Mouse (Mus musculus) kidney, embryonic 15.5 days (tissue): Measurements from ENCODE around the gene Rasa4. TPM values are rescaled to one million over a fixed set of nuclear protein-coding genes. Genes with fewer than 3 reads are reported as not detected.
"Not testable (repeated sequence)": the region's sequence is repeated elsewhere in the genome, so short reads cannot be mapped to it uniquely, and the experiment has no call there.

ENCODE experiments used
- ATAC-seq: fragments of 200-750 bp; cut with Nextera tagmentation; replicated peaks from 2 replicates; pipeline ENCODE4 v1.8.0; 2017; ENCODE audit warnings: moderate TSS enrichment; ENCODE audit not compliant: low FRiP score
- H3K27ac ChIP-seq: fragments of 300-500 bp; sonication (generic); 2 replicates; pipeline ENCODE4 v1.5.1; 2015; ENCODE audit warnings: mild to moderate bottlenecking, inconsistent platforms
- H3K27me3 ChIP-seq: fragments of 300-500 bp; sonication (generic); 2 replicates; pipeline ENCODE4 v1.6.1; 2015; ENCODE audit warnings: inconsistent platforms
- H3K36me3 ChIP-seq: fragments of 300-500 bp; sonication (generic); 2 replicates; pipeline ENCODE4 v1.6.1; 2015; ENCODE audit warnings: inconsistent platforms
- H3K4me1 ChIP-seq: fragments of 300-500 bp; sonication (generic); 2 replicates; pipeline ENCODE4 v1.6.1; 2015; ENCODE audit warnings: inconsistent platforms
- H3K4me2 ChIP-seq: fragments of 300-500 bp; sonication (generic); 2 replicates; pipeline ENCODE4 v1.6.1; 2015; ENCODE audit warnings: moderate library complexity, mild to moderate bottlenecking, inconsistent platforms
- H3K4me3 ChIP-seq: fragments of 300-500 bp; sonication (generic); replicated peaks from 2 replicates; pipeline ENCODE4 v1.5.1; 2015; ENCODE audit warnings: mild to moderate bottlenecking, inconsistent platforms
- H3K9ac ChIP-seq: fragments of 300-500 bp; sonication (generic); 2 replicates; pipeline ENCODE4 v1.6.1; 2015; ENCODE audit warnings: mild to moderate bottlenecking, inconsistent platforms
- H3K9me3 ChIP-seq: fragments of 300-500 bp; sonication (generic); replicated peaks from 2 replicates; pipeline ENCODE4 v1.6.1; 2016; ENCODE audit warnings: inconsistent platforms
- WGBS: fragments of 180-500 bp; shearing (Covaris S2); methylation state at CpG from one replicate; pipeline ENCODE4 v1.1.7; 2015; ENCODE audit warnings: mixed read lengths; 5-methylcytosine and 5-hydroxymethylcytosine counted together
- microRNA-seq: library from miRNA; unstranded; fragments of <30 nt; microRNA quantifications from one replicate; pipeline ENCODE4, GENCODE M21; 2016
- polyA plus RNA-seq: library from polyadenylated mRNA; unstranded; fragments of >200 nt; fragmentation: Nextera tagmentation; extraction: Ambion mirVana; gene quantifications from 2 replicates; pipeline ENCODE4 v1.2.1, GENCODE M21; 2015

Gene Rasa4
- polyA plus RNA-seq, 1 experiment from 2014 or later: 18.5 TPM

GRCm38 (mm10) chr5:136152365-136152764 lies 68.6 kb downstream of the Rasa4 start:
- ATAC-seq: no peak
- H3K4me3 ChIP-seq: no peak overlapping the region

GRCm38 (mm10) chr5:136155399-136155798 lies 71.7 kb downstream of the Rasa4 start:
- WGBS: 78% methylated on average over 5 of the region's 5 CpGs
- H3K4me3 ChIP-seq: no peak overlapping the region
- H3K9me3 ChIP-seq: no peaks in the 10 kb centered on the region
- H3K4me1 ChIP-seq: no peaks in the 10 kb centered on the region
- 0 out of 2 replicates have a peak, but pooled peaks cover 1% of the 10 kb centered on the region for H3K36me3 ChIP-seq
- H3K27me3 ChIP-seq: no peaks in the 10 kb centered on the region
- no peak overlapping the region for H3K4me2 ChIP-seq
- H3K27ac ChIP-seq: no peak overlapping the region
- no peak overlapping the region for H3K9ac ChIP-seq
- no peak for ATAC-seq

More at GRCm38 (mm10) chr5:136152365-136152764, 68.6 kb downstream of the Rasa4 start:
- 63% methylated on average over 8 of the region's 8 CpGs for WGBS
- no peak overlapping the region for H3K9ac ChIP-seq
- no peaks in the 10 kb centered on the region for H3K4me1 ChIP-seq
- H3K36me3 ChIP-seq: no peaks in the 10 kb centered on the region
- no peaks in the 10 kb centered on the region for H3K9me3 ChIP-seq
- no peaks in the 10 kb centered on the region for H3K27me3 ChIP-seq
- no peak overlapping the region for H3K4me2 ChIP-seq
- no peak overlapping the region for H3K27ac ChIP-seq

- H3K9ac ChIP-seq, H3K36me3 ChIP-seq, H3K9me3 ChIP-seq, H3K4me3 ChIP-seq, ATAC-seq, H3K27me3 ChIP-seq, H3K4me1 ChIP-seq, H3K4me2 ChIP-seq, H3K27ac ChIP-seq: not testable (repeated sequence)
- 90% methylated on average over 11 of the region's 12 CpGs for WGBS
Observed at GRCm38 (mm10) chr5:136160084-136160483, 76.4 kb downstream of the Rasa4 start.

Small RNAs within 50 kb of the gene (microRNA-seq; reads per million reads assigned to microRNA genes)
- 1.2 reads per million for gene Mir7035

Other genes with a start within 250 kb of the Rasa4 start
- 70.0 and 72.9 TPM in 2 replicates for gene Hspb1, start 196.0 kb upstream of the Rasa4 start, polyA plus RNA-seq
- 179 and 189 TPM in 2 replicates for gene Ywhag, start 149.3 kb upstream of the Rasa4 start, polyA plus RNA-seq
- gene Ssc4d, start 109.4 kb upstream of the Rasa4 start, polyA plus RNA-seq: 9.6 and 10.1 TPM in 2 replicates
- gene Zp3, start 103.8 kb upstream of the Rasa4 start, polyA plus RNA-seq: 0.30 TPM in 1 of 2 replicates, not detected in the other
- gene Dtx2, start 89.1 kb upstream of the Rasa4 start, polyA plus RNA-seq: 29.4 and 29.9 TPM in 2 replicates
- gene Upk3b, start 45.4 kb upstream of the Rasa4 start, polyA plus RNA-seq: 2.6 and 5.9 TPM in 2 replicates
- gene Upk3bl, start 29.4 kb upstream of the Rasa4 start, polyA plus RNA-seq: 2.8 and 3.2 TPM in 2 replicates
- 249 and 260 TPM in 2 replicates for gene Polr2j, start 32.7 kb downstream of the Rasa4 start, polyA plus RNA-seq
- 33.6 and 40.2 TPM in 2 replicates for gene Lrwd1, start 52.2 kb downstream of the Rasa4 start, polyA plus RNA-seq
- 15.7 and 16.9 TPM in 2 replicates for gene Alkbh4, start 52.2 kb downstream of the Rasa4 start, polyA plus RNA-seq
- gene Orai2, start 86.8 kb downstream of the Rasa4 start, polyA plus RNA-seq: 6.0 and 6.3 TPM in 2 replicates
- gene Prkrip1, start 115.0 kb downstream of the Rasa4 start, polyA plus RNA-seq: 50.8 and 51.3 TPM in 2 replicates
- gene Sh2b2, start 162.6 kb downstream of the Rasa4 start, polyA plus RNA-seq: 5.0 and 5.2 TPM in 2 replicates